Mouse (Mus musculus) lung, postnatal 0 days (tissue): Measurements from ENCODE around the gene Gm20388.

Experiments
- CTCF ChIP-seq: IDR thresholded peaks from 2 replicates; pipeline ENCODE4 v1.5.1; 2016; ENCODE audit warnings: antibody characterized with exemption, mild to moderate bottlenecking
- EP300 ChIP-seq: IDR thresholded peaks from 2 replicates; pipeline ENCODE4 v1.6.1; 2016; ENCODE audit warnings: antibody characterized with exemption, mild to moderate bottlenecking, control low read depth

DNA sequence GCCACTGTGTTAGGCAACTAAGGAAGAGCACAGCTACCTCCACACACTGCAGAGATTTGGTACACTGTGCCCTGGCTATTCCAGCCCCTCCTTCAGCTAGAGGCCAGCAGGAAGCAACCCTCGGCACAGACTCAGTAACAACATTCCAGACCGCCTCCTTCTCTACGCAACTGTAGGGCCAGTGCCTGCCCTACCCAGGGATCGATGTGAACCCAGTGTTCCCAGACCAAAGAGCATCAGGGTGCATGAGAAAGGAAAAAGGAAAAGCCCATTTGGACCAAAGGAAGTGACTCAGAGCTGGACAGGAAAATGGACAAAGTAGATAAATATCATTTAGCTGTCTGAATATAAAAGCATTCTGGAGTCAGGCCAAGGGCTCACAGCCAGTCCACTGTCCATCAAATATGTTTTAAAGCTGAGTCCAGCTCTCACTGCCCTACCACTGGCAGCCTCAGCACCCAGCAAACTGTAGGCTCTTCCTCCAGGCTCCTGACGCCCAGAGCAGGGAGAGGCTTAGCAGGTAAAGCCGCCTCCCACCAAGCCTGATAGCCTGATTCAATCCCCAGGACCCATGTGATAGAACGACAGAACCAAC is 1708.9 kb downstream of the Gm20388 start:
- TF ChIP-seq CTCF (no peak), EP300 (peak; percentile 99)
